Mouse (Mus musculus): ENCODE data around the gene Neurl1b. TPM values are rescaled to one million over a fixed set of nuclear protein-coding genes. Genes with fewer than 3 reads are reported as not detected.

The Neurl1b gene
- total and polyA plus RNA-seq, 3 experiments = 0.12 to 0.28 TPM; not detected in 1

DNA sequence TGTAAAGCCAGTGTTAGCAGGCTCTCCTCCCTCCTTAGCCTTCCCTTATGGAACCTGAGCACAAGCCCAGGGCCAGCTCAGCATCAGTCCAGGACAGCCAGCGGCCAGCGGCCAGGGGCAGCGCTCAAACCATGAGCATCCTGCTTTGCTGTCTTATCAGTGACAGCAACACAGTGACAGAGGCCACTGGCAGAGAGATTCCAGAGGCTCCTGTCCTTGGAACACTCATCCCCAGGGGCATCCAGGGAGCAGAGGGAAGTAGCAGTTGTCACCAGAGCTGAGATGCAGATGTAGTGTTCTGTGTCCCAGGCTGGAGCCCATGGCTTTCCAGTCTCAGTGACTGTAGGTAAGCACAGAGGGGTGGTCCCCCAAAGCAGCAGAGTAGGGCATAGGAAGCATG lies 32.5 kb upstream of the Neurl1b start:
- H3K79me2 ChIP-seq (ENCODE audit: control insufficient read depth, insufficient read depth, low read length, poor library complexity) = no peaks in the 10 kb centered on the region
- no peak for TF ChIP-seq USF1 (IDR thresholded peaks at IDR 0.05; ENCODE audit: low read depth, low read length)
- TF ChIP-seq JUND (IDR thresholded peaks at IDR 0.05; ENCODE audit: low read depth, low read length) = no peak
- TF ChIP-seq TBP (IDR thresholded peaks at IDR 0.05; ENCODE audit: low read depth, low read length) = no peak
- TF ChIP-seq MAFK (IDR thresholded peaks at IDR 0.05; ENCODE audit: borderline replicate concordance, low read depth, low read length) = no peak
- TF ChIP-seq POLR2AphosphoS5 (IDR thresholded peaks at IDR 0.05; ENCODE audit: borderline replicate concordance, low read depth, low read length) = no peak
- no peak for TF ChIP-seq MAZ (IDR thresholded peaks at IDR 0.05; ENCODE audit: low read depth, low read length)
- no peak for TF ChIP-seq ELF1 (IDR thresholded peaks at IDR 0.05; ENCODE audit: low read depth, low read length)
- TF ChIP-seq MYB (IDR thresholded peaks at IDR 0.05; ENCODE audit: low read depth, low read length) = no peak
- no peak for TF ChIP-seq MYC (IDR thresholded peaks at IDR 0.05; ENCODE audit: low read depth, low read length)
- no peak for TF ChIP-seq RCOR1 (IDR thresholded peaks at IDR 0.05; ENCODE audit: low read depth, low read length)
- H3K4me3 ChIP-seq (ENCODE audit: control insufficient read depth in 1 of 2, insufficient read depth in 1 of 2, low read depth in 2 of 2, low read length in 2 of 2) = no peak overlapping the region
- 0 out of 4 replicates have a peak, but pooled peaks cover 0 to 2% of the 10 kb centered on the region in 2 experiments for H3K4me1 ChIP-seq (ENCODE audit: control insufficient read depth in 1 of 2, insufficient read depth in 2 of 2, low read length in 2 of 2)
- no peak overlapping the region for H3K27ac ChIP-seq (ENCODE audit: control insufficient read depth, low read depth, low read length)
- DNase-seq (ENCODE audit: low read depth, low spot score) = no peak
- H3K9me3 ChIP-seq (replicated peaks; ENCODE audit: insufficient read depth, low read length) = no peaks in the 10 kb centered on the region
- no peak overlapping the region for H3K9ac ChIP-seq (ENCODE audit: control insufficient read depth, low read depth, low read length, poor library complexity, severe bottlenecking)
- peaks cover 0 to 5% of the 10 kb centered on the region in 2 experiments for H3K27me3 ChIP-seq (ENCODE audit: control insufficient read depth in 1 of 2, insufficient read depth in 2 of 2, low read length in 2 of 2)
- no peaks in the 10 kb centered on the region for H3K36me3 ChIP-seq (ENCODE audit: control insufficient read depth in 1 of 2, insufficient read depth in 2 of 2, low read length in 2 of 2)

DNA sequence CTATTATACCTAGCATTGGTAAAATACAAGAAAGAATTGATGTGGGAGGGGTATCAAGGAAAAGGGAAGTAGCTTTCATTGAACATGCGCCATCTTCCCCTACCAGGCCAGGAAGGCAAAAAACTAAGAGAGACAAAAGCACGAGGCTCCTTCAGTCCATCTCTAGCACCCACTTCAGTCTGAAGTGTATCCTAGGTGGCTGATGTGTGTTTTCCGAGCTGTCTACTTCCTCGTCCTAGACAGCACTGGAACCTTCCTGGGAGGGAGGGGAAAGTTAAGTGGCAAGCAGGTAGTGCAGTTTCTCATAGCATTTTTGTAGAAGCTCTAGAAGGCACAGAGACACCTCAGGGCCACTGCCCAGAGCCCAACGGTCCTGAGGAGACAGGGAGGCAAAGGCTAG lies 31.9 kb upstream of the Neurl1b start:
- no peak overlapping the region for H3K27ac ChIP-seq (ENCODE audit: control insufficient read depth, low read depth, low read length)
- peaks cover 0 to 5% of the 10 kb centered on the region in 2 experiments; a peak in 3 of 4 replicates for H3K27me3 ChIP-seq (ENCODE audit: control insufficient read depth in 1 of 2, insufficient read depth in 2 of 2, low read length in 2 of 2)
- no peak for DNase-seq (ENCODE audit: low read depth, low spot score)
- H3K79me2 ChIP-seq (ENCODE audit: control insufficient read depth, insufficient read depth, low read length, poor library complexity) = no peaks in the 10 kb centered on the region
- H3K4me1 ChIP-seq (ENCODE audit: control insufficient read depth in 1 of 2, insufficient read depth in 2 of 2, low read length in 2 of 2) = 0 out of 4 replicates have a peak, but pooled peaks cover 0 to 2% of the 10 kb centered on the region in 2 experiments
- H3K9ac ChIP-seq (ENCODE audit: control insufficient read depth, low read depth, low read length, poor library complexity, severe bottlenecking) = no peak overlapping the region
- H3K36me3 ChIP-seq (ENCODE audit: control insufficient read depth in 1 of 2, insufficient read depth in 2 of 2, low read length in 2 of 2) = no peaks in the 10 kb centered on the region
- TF ChIP-seq POLR2A (IDR thresholded peaks at IDR 0.05; ENCODE audit: control insufficient read depth in 1 of 2, insufficient read depth in 1 of 2, low read depth in 1 of 2, low read length in 2 of 2, poor library complexity in 1 of 2) = no peak
- no peak overlapping the region for H3K4me3 ChIP-seq (ENCODE audit: control insufficient read depth in 1 of 2, insufficient read depth in 1 of 2, low read depth in 2 of 2, low read length in 2 of 2)
- H3K9me3 ChIP-seq (replicated peaks; ENCODE audit: insufficient read depth, low read length) = no peaks in the 10 kb centered on the region

DNA sequence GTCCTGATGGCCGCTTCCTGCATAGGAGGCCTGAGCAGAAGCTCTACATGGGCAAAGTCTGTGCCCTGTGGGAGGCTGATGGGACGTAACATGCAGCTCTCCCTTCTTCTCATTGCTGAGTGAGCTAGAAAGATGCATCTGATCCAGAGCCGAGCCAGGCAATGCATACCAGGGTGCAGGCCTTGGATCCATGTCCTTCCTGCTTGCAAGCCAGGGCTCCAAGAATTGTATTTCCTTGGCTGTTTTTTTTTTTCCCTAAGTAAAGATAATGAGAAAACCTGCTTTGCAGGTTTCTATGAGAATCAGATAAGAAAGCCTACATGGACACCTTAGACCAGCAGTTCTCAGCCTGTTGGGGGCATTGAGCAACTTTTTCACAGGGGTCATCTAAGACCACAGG lies 30.5 kb upstream of the Neurl1b start:
- Histone ChIP-seq H3K4me3 (ENCODE audit: control insufficient read depth in 1 of 2, insufficient read depth in 1 of 2, low read depth in 2 of 2, low read length in 2 of 2) (no peak overlapping the region), H3K9ac (ENCODE audit: control insufficient read depth, low read depth, low read length, poor library complexity, severe bottlenecking) (no peak overlapping the region), H3K4me1 (ENCODE audit: control insufficient read depth in 1 of 2, insufficient read depth in 2 of 2, low read length in 2 of 2) (0 out of 4 replicates have a peak, but pooled peaks cover 0 to 2% of the 10 kb centered on the region in 2 experiments), H3K9me3 (replicated peaks; ENCODE audit: insufficient read depth, low read length) (no peaks in the 10 kb centered on the region), H3K36me3 (ENCODE audit: control insufficient read depth in 1 of 2, insufficient read depth in 2 of 2, low read length in 2 of 2) (no peaks in the 10 kb centered on the region), H3K27me3 (ENCODE audit: control insufficient read depth in 1 of 2, insufficient read depth in 2 of 2, low read length in 2 of 2) (peaks cover 0 to 2% of the 10 kb centered on the region in 2 experiments; a peak in 3 of 4 replicates), H3K79me2 (ENCODE audit: control insufficient read depth, insufficient read depth, low read length, poor library complexity) (no peaks in the 10 kb centered on the region), H3K27ac (ENCODE audit: control insufficient read depth, low read depth, low read length) (no peak overlapping the region)
- DNase-seq (ENCODE audit: low read depth, low spot score) = no peak
- TF ChIP-seq MYB (IDR thresholded peaks at IDR 0.05; ENCODE audit: low read depth, low read length) (no peak), GABPA (IDR thresholded peaks at IDR 0.05; ENCODE audit: low read depth, low read length) (no peak), RCOR1 (IDR thresholded peaks at IDR 0.05; ENCODE audit: low read depth, low read length) (no peak), HCFC1 (IDR thresholded peaks at IDR 0.05; ENCODE audit: low read depth, low read length) (no peak), E2F4 (IDR thresholded peaks at IDR 0.05; ENCODE audit: borderline replicate concordance, low read depth, low read length) (no peak), ZC3H11A (IDR thresholded peaks at IDR 0.05; ENCODE audit: low read depth, low read length) (no peak), KAT2A (conservative IDR thresholded peaks at IDR 0.05; ENCODE audit: low read depth, low read length) (no peak), MEF2A (IDR thresholded peaks at IDR 0.05; ENCODE audit: extremely low read depth, insufficient replicate concordance, low read depth, low read length, poor library complexity, severe bottlenecking) (no peak), NRF1 (IDR thresholded peaks at IDR 0.05; ENCODE audit: insufficient read depth, low read depth, low read length, poor library complexity, severe bottlenecking) (no peak), ZMIZ1 (IDR thresholded peaks at IDR 0.05; ENCODE audit: low read depth, low read length) (no peak), EP300 (IDR thresholded peaks at IDR 0.05; ENCODE audit: low read depth in 1 of 2, low read length in 2 of 2) (no peak), CHD1 (IDR thresholded peaks at IDR 0.05; ENCODE audit: low read depth, low read length) (no peak), ZKSCAN1 (IDR thresholded peaks at IDR 0.05; ENCODE audit: low read depth, low read length) (no peak)
